Mouse (Mus musculus) stomach, embryonic 16.5 days (tissue): Measurements from ENCODE around the gene Mustn1. TPM values are rescaled to one million over a fixed set of nuclear protein-coding genes. Genes with fewer than 3 reads are reported as not detected.

ENCODE experiments used
- ATAC-seq: fragments of 200-750 bp; cut with Nextera tagmentation; 2 replicates; pipeline ENCODE4 v1.8.0; 2017; ENCODE audit warnings: moderate number of reproducible peaks, moderate TSS enrichment; ENCODE audit not compliant: insufficient read depth, low FRiP score
- H3K27ac ChIP-seq: fragments of 300-500 bp; sonication (generic); 2 replicates; pipeline ENCODE4 v1.5.1; 2014; ENCODE audit warnings: low read length
- H3K27me3 ChIP-seq: fragments of 300-500 bp; sonication (generic); 2 replicates; pipeline ENCODE4 v1.6.1; 2014; ENCODE audit warnings: low read length, control low read depth, mixed read lengths; ENCODE audit not compliant: control insufficient read depth, insufficient read depth
- H3K36me3 ChIP-seq: fragments of 300-500 bp; sonication (generic); 2 replicates; pipeline ENCODE4 v1.6.1; 2014; ENCODE audit warnings: low read length; ENCODE audit not compliant: control insufficient read depth, insufficient read depth
- H3K4me1 ChIP-seq: fragments of 300-500 bp; sonication (generic); 2 replicates; pipeline ENCODE4 v1.6.1; 2014; ENCODE audit warnings: low read length, control low read depth, mixed read lengths; ENCODE audit not compliant: control insufficient read depth, insufficient read depth
- H3K4me2 ChIP-seq: fragments of 300-500 bp; sonication (generic); 2 replicates; pipeline ENCODE4 v1.6.1; 2014; ENCODE audit warnings: low read depth, low read length, mixed read lengths
- H3K4me3 ChIP-seq: fragments of 300-500 bp; sonication (generic); replicated peaks from 2 replicates; pipeline ENCODE4 v1.5.1; 2014; ENCODE audit warnings: mild to moderate bottlenecking, low read length
- H3K9ac ChIP-seq: fragments of 300-500 bp; sonication (generic); 2 replicates; pipeline ENCODE4 v1.6.1; 2014; ENCODE audit warnings: low read length
- H3K9me3 ChIP-seq: fragments of 300-500 bp; sonication (generic); replicated peaks from 2 replicates; pipeline ENCODE4 v1.6.1; 2016; ENCODE audit warnings: low read length, control low read depth; ENCODE audit not compliant: control insufficient read depth
- WGBS: fragments of 180-500 bp; shearing (Covaris S2); extraction: QIAGEN DNeasy Blood & Tissue Kit; methylation state at CpG from one replicate; pipeline ENCODE4 v1.1.7; 2014; 5-methylcytosine and 5-hydroxymethylcytosine counted together
- polyA plus RNA-seq: library from polyadenylated mRNA; unstranded; fragments of >200 nt; fragmentation: Nextera tagmentation; extraction: Ambion mirVana; gene quantifications from 2 replicates; pipeline ENCODE4 v1.2.1, GENCODE M21; 2015

Gene Mustn1
- polyA plus RNA-seq, 1 experiment from 2014 or later = 11.4 TPM

DNA sequence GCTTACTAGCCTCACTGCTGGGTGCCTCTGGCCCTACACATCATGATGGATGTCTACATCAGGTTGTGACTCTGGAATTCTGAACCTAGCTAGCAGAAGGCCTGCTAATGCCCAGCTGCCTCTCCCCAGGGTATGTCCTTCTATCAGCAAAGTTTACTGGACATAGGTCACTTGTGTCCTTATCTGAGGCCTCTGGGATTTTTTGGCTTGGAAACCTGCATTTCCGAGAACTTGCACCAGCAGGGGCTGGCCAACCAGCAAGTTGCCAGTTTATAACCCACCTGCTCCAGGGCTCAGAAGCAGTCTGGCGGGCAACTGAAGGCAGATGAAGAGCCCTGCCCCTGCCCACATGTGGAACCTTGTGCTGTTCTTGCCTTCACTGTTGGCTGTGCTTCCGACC lies 7.2 kb downstream of the Mustn1 start, which contains the start of gene Itih4:
Itih4 (plus strand) TSS at position 273 of the 400 bp plus-strand sequence.
- H3K9ac ChIP-seq = no peak within 1 kb of the TSS
- WGBS = 86% methylated on average over 3 of the region's 3 CpGs
- H3K36me3 ChIP-seq = no peaks in the 10 kb centered on the region
- H3K4me2 ChIP-seq = no peak within 1 kb of the TSS
- ATAC-seq = no peak
- H3K27me3 ChIP-seq = no peaks in the 10 kb centered on the region
- H3K27ac ChIP-seq = no peak within 1 kb of the TSS
- H3K9me3 ChIP-seq = no peaks in the 10 kb centered on the region
- peaks cover 15% of the 10 kb centered on the region for H3K4me1 ChIP-seq
- H3K4me3 ChIP-seq = no peak within 1 kb of the TSS

GRCm38 (mm10) chr14:30888271-30888732 lies 9.3 kb downstream of the Mustn1 start:
- Histone ChIP-seq H3K27ac (no peak overlapping the region), H3K9ac (no peak overlapping the region), H3K36me3 (no peaks in the 10 kb centered on the region), H3K4me1 (peaks cover 15% of the 10 kb centered on the region), H3K9me3 (no peaks in the 10 kb centered on the region), H3K4me2 (peak overlapping the region; percentile 32), H3K27me3 (no peaks in the 10 kb centered on the region), H3K4me3 (no peak overlapping the region)
- WGBS = 3% methylated on average over 9 of the region's 9 CpGs
- peak; percentile 70 for ATAC-seq

DNA sequence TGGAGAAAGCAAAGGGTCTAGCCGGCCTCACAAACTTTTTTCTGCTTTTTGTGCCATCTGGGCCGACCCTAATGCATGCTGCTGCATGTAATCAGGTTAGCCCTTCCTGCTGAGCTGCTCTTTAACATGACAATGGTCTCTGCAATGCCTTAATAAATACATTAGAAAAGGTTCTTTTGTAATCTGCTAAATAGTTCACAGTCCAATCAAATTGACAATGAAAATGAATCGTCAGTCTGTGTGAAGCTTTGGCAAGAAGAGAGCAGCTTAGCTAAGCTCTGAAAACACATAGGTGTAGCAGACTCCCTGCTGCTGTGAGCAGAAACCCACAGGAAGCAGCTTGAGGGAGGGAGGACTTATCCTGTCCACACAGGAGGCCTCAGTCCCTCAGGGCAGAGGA lies 21.0 kb downstream of the Mustn1 start:
- H3K27me3 ChIP-seq = no peaks in the 10 kb centered on the region
- H3K27ac ChIP-seq = no peak overlapping the region
- H3K9ac ChIP-seq = no peak overlapping the region
- H3K36me3 ChIP-seq = no peaks in the 10 kb centered on the region
- no peak overlapping the region for H3K4me3 ChIP-seq
- H3K9me3 ChIP-seq = no peaks in the 10 kb centered on the region
- H3K4me2 ChIP-seq = no peak overlapping the region
- H3K4me1 ChIP-seq = no peaks in the 10 kb centered on the region
- WGBS = 69% methylated on average over 3 of the region's 3 CpGs
- no peak for ATAC-seq

DNA sequence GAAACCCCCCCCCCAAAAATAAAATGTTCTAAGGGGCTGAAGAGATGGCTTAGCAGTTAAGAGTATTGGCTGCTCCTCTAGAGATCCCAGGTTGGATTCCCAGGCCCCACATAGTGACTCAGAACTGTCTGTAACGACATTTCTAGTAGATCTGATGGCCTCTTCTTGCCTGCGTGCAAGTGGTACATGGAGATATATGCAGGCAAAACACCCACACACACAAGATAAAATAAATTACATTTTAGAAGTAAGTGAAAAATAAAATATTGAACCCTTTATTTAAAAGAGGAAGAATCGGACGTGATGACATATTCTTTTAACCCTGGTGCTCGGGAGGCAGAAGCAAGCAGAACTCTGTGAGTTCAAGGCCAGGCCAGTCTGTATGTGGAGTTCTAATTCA lies 23.6 kb downstream of the Mustn1 start:
- WGBS = 82% methylated on average over 5 of the region's 5 CpGs

GRCm38 (mm10) chr14:30903036-30903435 lies 24.0 kb downstream of the Mustn1 start:
- Histone ChIP-seq H3K4me2 (no peak overlapping the region), H3K9ac (no peak overlapping the region), H3K27ac (no peak overlapping the region), H3K36me3 (no peaks in the 10 kb centered on the region), H3K9me3 (no peaks in the 10 kb centered on the region), H3K4me1 (no peaks in the 10 kb centered on the region), H3K27me3 (no peaks in the 10 kb centered on the region), H3K4me3 (no peak overlapping the region)
- WGBS = 59% methylated on average over 3 of the region's 3 CpGs
- ATAC-seq = no peak

More for the DNA sequence above, 23.6 kb downstream of the Mustn1 start:
- no peaks in the 10 kb centered on the region for H3K36me3 ChIP-seq
- H3K9ac ChIP-seq = no peak overlapping the region
- H3K27ac ChIP-seq = no peak overlapping the region
- H3K4me1 ChIP-seq = no peaks in the 10 kb centered on the region
- H3K4me2 ChIP-seq = no peak overlapping the region
- H3K27me3 ChIP-seq = no peaks in the 10 kb centered on the region
- no peak overlapping the region for H3K4me3 ChIP-seq
- H3K9me3 ChIP-seq = no peaks in the 10 kb centered on the region
- ATAC-seq = no peak

- ATAC-seq = no peak
- Histone ChIP-seq H3K36me3 (no peaks in the 10 kb centered on the region), H3K4me1 (no peaks in the 10 kb centered on the region), H3K9ac (no peak overlapping the region), H3K27me3 (no peaks in the 10 kb centered on the region), H3K4me3 (no peak overlapping the region), H3K27ac (no peak overlapping the region), H3K9me3 (no peaks in the 10 kb centered on the region), H3K4me2 (no peak overlapping the region)
- 76% methylated on average over 8 of the region's 8 CpGs for WGBS
These were observed 25.3 kb downstream of the Mustn1 start for GRCm38 (mm10) chr14:30904307-30904706.

DNA sequence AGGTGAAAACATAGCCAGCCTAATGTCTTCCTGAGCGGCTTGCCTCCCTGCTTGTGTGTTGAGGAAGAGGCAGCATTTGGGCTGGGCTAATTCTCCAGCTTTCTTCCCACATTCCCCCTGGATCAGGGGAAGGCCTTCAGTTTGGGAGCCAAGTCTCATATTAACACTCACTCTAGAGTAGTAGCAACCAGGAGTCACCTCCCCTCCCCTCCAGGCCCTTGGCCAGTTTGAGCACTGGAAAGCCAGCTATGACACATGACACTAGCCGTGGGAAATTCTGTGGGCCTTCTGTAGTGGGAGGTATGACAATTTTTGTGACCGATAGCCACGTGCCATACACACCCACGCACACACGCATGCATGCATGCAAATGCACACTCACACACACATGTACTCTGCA lies 27.0 kb downstream of the Mustn1 start:
- Histone ChIP-seq H3K36me3 (no peaks in the 10 kb centered on the region), H3K9ac (no peak overlapping the region), H3K4me1 (no peaks in the 10 kb centered on the region), H3K27me3 (no peaks in the 10 kb centered on the region), H3K27ac (no peak overlapping the region), H3K9me3 (no peaks in the 10 kb centered on the region), H3K4me3 (no peak overlapping the region), H3K4me2 (no peak overlapping the region)
- ATAC-seq = no peak
- WGBS = 84% methylated on average over 6 of the region's 6 CpGs

DNA sequence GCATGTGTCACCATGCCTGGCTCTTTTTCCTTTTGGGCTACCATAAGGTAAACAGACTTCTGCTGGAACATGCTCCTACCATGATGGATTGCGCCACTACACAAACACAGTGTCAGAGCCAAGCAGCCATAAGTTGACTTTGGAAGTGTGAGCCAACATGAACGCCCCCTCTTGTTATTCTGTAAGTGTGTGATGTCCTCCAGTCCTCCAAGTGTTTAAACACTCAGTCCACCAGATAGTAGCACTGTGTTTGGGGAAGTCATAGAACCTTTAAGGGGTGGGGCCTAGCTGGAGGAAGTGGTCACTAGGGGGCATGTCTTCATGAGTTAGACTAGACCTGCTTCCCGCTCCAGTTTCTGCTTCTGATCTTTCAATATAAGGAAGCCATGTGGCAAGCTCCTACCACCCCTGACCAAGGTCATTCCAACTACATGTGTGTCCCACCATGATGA lies 28.8 kb downstream of the Mustn1 start:
- Histone ChIP-seq H3K36me3 (no peaks in the 10 kb centered on the region), H3K9me3 (no peaks in the 10 kb centered on the region), H3K27ac (peak overlapping the region; percentile 68), H3K4me1 (no peaks in the 10 kb centered on the region), H3K4me2 (no peak overlapping the region), H3K4me3 (no peak overlapping the region), H3K27me3 (no peaks in the 10 kb centered on the region), H3K9ac (no peak overlapping the region)
- peak; percentile 83 for ATAC-seq
- 35% methylated on average over 3 of the region's 3 CpGs for WGBS

- Histone ChIP-seq H3K27me3 (no peaks in the 10 kb centered on the region), H3K4me1 (no peaks in the 10 kb centered on the region), H3K4me3 (no peak overlapping the region), H3K4me2 (no peak overlapping the region), H3K36me3 (no peaks in the 10 kb centered on the region), H3K9ac (no peak overlapping the region), H3K9me3 (no peaks in the 10 kb centered on the region), H3K27ac (no peak overlapping the region)
- WGBS = 88% methylated on average over 8 of the region's 8 CpGs
- no peak for ATAC-seq
These were observed 32.1 kb downstream of the Mustn1 start for GRCm38 (mm10) chr14:30911141-30911540.

- H3K9me3 ChIP-seq = no peaks in the 10 kb centered on the region
- 70% methylated on average over 8 of the region's 8 CpGs for WGBS
- H3K9ac ChIP-seq = no peak overlapping the region
- no peak for ATAC-seq
- H3K27me3 ChIP-seq = no peaks in the 10 kb centered on the region
- H3K36me3 ChIP-seq = no peaks in the 10 kb centered on the region
- no peak overlapping the region for H3K4me3 ChIP-seq
- no peak overlapping the region for H3K4me2 ChIP-seq
- H3K27ac ChIP-seq = no peak overlapping the region
- H3K4me1 ChIP-seq = no peaks in the 10 kb centered on the region
These were observed 33.6 kb downstream of the Mustn1 start for GRCm38 (mm10) chr14:30912641-30913040.
